Mouse (Mus musculus) megakaryocyte, embryonic 14.5 days (primary cell): Measurements from ENCODE around the gene Zfp541.

Experiments
- FLI1 ChIP-seq: IDR thresholded peaks from 2 replicates; pipeline ENCODE4 v1.6.1; 2012; ENCODE audit warnings: low read length, inconsistent platforms, mixed read lengths
- GATA1 ChIP-seq: IDR thresholded peaks from 3 replicates; pipeline ENCODE4 v1.6.1; 2012; ENCODE audit warnings: mixed read lengths, low read length, inconsistent platforms, borderline replicate concordance

DNA sequence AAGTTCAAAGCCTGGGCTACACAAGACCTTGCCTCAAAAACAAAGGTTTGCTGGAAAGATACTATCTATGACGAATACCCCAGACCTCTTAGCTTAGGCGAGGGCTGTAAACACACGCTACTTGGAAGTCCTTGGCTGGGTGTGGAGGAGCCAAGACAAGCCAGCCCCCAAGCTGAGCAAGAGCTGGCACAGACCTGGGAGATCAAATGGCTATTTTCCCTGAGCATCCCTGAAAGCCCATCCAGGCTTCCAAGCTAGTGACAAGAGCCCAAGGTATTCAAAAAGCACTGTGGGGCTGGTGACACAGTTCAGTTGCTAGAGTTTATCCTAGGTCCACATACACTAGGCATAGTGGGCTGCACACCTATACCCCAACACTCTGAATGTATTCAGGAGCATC lies 11.0 kb upstream of the Zfp541 start:
- TF ChIP-seq GATA1 (no peak), FLI1 (no peak)
